Mouse (Mus musculus) liver, embryonic 12.5 days (tissue): ENCODE results near the gene Adam19. TPM values are rescaled to one million over a fixed set of nuclear protein-coding genes. Genes with fewer than 3 reads are reported as not detected.

ENCODE experiments used
- ATAC-seq: fragments of 200-750 bp; cut with Nextera tagmentation; 2 replicates; pipeline ENCODE4 v1.8.0; 2017; ENCODE audit warnings: moderate number of reproducible peaks, mild to moderate bottlenecking, moderate library complexity
- H3K27ac ChIP-seq: fragments of 300-500 bp; sonication (generic); 2 replicates; pipeline ENCODE4 v1.5.1; 2016; ENCODE audit warnings: mild to moderate bottlenecking
- H3K27me3 ChIP-seq: fragments of 300-500 bp; sonication (generic); replicated peaks from 2 replicates; pipeline ENCODE4 v1.6.1; 2016; ENCODE audit warnings: mild to moderate bottlenecking, moderate library complexity
- H3K36me3 ChIP-seq: fragments of 300-500 bp; sonication (generic); 2 replicates; pipeline ENCODE4 v1.6.1; 2016; ENCODE audit warnings: mild to moderate bottlenecking, moderate library complexity
- H3K4me1 ChIP-seq: fragments of 300-500 bp; sonication (generic); 2 replicates; pipeline ENCODE4 v1.6.1; 2016
- H3K4me2 ChIP-seq: fragments of 300-500 bp; sonication (generic); 2 replicates; pipeline ENCODE4 v1.6.1; 2016; ENCODE audit warnings: mild to moderate bottlenecking, moderate library complexity
- H3K4me3 ChIP-seq: fragments of 300-500 bp; sonication (generic); 2 replicates; pipeline ENCODE4 v1.5.1; 2016; ENCODE audit warnings: mild to moderate bottlenecking, moderate library complexity
- H3K9ac ChIP-seq: fragments of 300-500 bp; sonication (generic); 2 replicates; pipeline ENCODE4 v1.6.1; 2016; ENCODE audit warnings: mild to moderate bottlenecking, moderate library complexity
- H3K9me3 ChIP-seq: fragments of 300-500 bp; sonication (generic); replicated peaks from 2 replicates; pipeline ENCODE4 v1.6.1; 2016; ENCODE audit warnings: mild to moderate bottlenecking, moderate library complexity
- WGBS: fragments of 180-500 bp; shearing (Covaris S2); methylation state at CpG from one replicate; pipeline ENCODE4 v1.1.7; 2016; ENCODE audit not compliant: insufficient replicate concordance; 5-methylcytosine and 5-hydroxymethylcytosine counted together
- polyA plus RNA-seq: library from polyadenylated mRNA; unstranded; fragments of >200 nt; fragmentation: Nextera tagmentation; extraction: Ambion mirVana; gene quantifications from 2 replicates; pipeline ENCODE4 v1.2.1, GENCODE M21; 2016

The Adam19 gene
- 3.6 and 4.5 TPM in 2 replicates for polyA plus RNA-seq

DNA sequence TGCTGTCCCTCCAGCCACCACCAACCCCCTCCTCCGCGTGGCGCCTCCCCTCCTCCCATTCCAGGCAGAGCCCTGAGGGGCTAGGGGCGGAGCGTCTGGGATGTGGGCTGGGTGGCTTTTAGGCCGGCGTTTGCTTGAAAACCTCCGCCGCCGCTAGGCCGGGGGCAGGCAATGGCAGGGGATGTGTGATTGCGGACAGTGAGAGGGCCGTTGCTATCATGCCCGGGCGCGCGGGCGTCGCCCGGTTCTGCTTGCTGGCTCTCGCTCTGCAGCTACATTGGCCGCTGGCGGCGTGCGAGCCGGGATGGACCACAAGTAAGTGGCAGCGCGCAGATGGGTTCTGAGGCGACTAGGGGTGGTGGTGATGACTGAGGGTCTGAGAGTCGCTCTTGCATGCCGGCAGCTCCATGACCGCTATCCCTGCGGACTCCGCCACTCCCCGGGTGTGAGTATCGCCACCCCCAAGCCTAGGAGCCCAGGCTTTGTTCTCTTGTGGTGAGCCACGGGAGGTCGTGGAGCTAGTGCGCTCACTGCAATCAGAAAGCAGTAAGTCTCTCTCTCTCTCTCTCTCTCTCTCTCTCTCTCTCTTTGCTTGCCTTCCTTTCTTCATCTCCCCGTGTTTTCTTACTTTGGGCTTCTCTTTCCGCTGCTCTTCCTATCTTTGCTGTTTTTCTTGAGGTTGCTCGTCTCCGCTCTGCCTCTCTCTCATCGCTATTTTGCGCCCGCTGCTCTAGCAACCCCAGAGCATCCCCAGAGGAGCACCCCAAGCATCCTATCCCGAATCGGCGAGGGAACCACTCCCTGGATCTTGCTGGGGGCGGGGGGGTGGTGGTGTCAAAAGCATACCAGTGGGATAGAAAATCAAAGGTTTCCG is at the start of gene Adam19:
Gene Adam19, plus strand, starts transcription at position 97 of the 874 bp plus-strand sequence.
- Histone ChIP-seq H3K9ac (peak within 1 kb of the TSS; percentile 53), H3K4me2 (peak within 1 kb of the TSS; percentile 61), H3K27ac (0 out of 2 replicates have a peak within 1 kb of the TSS, but pooled peaks have one; percentile 43), H3K27me3 (peaks cover 64% of the 10 kb centered on the region), H3K9me3 (no peaks in the 10 kb centered on the region), H3K4me3 (peak within 1 kb of the TSS; percentile 52), H3K36me3 (no peaks in the 10 kb centered on the region), H3K4me1 (peaks cover 16% of the 10 kb centered on the region; the same call in 1 of the 2 replicates)
- WGBS: under 1% methylated on average over 51 of the region's 51 CpGs
- no peak for ATAC-seq

DNA sequence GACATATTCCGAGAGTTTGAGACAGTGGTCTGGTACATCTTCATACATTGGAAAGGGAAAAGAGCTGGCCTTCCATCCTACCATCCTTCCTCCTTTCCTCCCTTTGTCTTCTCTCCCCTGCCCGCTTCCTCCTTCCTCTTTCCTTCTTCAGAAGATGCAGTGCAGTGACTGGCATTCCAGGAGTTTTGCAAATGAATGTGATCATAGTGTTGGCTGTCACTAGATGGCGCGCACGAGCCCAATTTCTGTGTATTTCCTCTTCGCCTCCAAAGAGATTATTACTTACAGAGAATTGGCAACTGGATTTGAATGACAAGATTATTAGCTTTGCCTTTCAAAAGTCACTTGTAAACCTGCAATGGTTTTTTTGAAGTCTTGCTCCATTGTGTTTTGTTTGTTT is 39.7 kb upstream of the Adam19 start:
- Histone ChIP-seq H3K4me1 (no peaks in the 10 kb centered on the region), H3K4me2 (no peak overlapping the region), H3K9ac (no peak overlapping the region), H3K4me3 (no peak overlapping the region), H3K36me3 (no peaks in the 10 kb centered on the region), H3K27ac (no peak overlapping the region), H3K27me3 (no peaks in the 10 kb centered on the region; the same call in 1 of the 2 replicates), H3K9me3 (no peaks in the 10 kb centered on the region)
- ATAC-seq: no peak
- 25% methylated on average over 6 of the region's 6 CpGs for WGBS

DNA sequence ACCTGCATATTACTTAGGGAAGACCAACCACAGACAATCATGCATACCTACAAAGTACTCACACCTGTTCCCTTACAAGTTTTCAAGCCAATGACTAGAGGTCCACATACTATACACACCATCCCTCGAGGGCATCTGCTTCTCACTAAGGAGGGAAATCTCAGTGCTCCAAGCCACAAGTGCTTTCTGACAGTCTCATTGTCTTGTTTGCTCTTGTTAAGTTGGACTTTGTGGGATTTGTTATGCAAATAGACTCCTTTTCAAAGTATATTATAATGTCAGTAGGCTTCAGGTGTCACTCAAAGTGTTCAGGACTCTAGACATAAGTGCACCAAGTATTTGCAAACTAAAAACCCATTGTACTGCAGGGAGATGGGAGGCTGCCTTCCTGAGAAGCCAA is 35.5 kb upstream of the Adam19 start:
- no peak overlapping the region for H3K27ac ChIP-seq
- no peak overlapping the region for H3K4me2 ChIP-seq
- H3K4me3 ChIP-seq: no peak overlapping the region
- WGBS: 55% methylated on average over 1 of the region's 1 CpGs
- H3K4me1 ChIP-seq: no peaks in the 10 kb centered on the region
- no peaks in the 10 kb centered on the region for H3K9me3 ChIP-seq
- ATAC-seq: no peak
- H3K36me3 ChIP-seq: no peaks in the 10 kb centered on the region
- no peaks in the 10 kb centered on the region; the same call in 1 of the 2 replicates for H3K27me3 ChIP-seq
- H3K9ac ChIP-seq: no peak overlapping the region

DNA sequence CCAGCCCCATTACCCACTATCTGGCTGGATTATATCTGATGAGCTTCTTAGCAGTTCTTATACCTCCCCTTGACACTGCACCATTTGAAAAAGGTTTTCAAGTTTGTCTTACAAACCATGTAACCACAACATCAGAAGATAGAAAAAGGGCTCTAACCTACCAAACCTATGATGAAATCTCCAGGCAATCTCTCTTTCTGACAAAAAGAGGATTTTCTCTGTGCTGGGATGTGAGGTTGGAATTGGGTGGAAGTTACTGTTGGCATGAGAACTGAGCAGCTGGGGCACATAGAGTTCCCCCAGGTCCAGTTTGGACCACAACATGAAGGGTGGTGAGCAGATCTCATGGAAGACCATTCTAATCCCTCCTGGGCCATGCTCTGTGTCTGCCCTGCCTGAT is 33.9 kb upstream of the Adam19 start:
- ATAC-seq: no peak

DNA sequence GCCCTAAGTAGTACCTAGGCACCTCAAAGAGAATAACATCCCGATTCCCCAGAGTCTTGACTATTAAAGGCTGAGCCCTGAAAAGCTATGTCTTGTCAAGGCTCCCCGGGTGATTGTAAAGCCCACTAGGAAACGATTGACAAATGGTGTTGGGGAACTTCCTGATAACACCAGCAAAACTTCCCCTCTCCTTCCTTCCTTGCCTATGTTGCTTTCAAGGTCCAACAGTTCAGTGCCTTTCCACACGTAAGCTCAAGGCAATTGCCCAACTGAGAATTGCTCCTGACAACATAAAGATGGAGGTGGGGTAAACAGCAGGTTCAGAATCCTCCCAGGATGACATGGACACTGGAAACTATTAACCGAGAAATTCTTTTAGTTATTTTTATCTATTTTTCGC is 32.8 kb upstream of the Adam19 start:
- H3K36me3 ChIP-seq: no peaks in the 10 kb centered on the region
- H3K4me2 ChIP-seq: no peak overlapping the region
- H3K9ac ChIP-seq: no peak overlapping the region
- H3K27ac ChIP-seq: no peak overlapping the region
- no peaks in the 10 kb centered on the region for H3K4me1 ChIP-seq
- H3K27me3 ChIP-seq: no peaks in the 10 kb centered on the region; the same call in 1 of the 2 replicates
- no peaks in the 10 kb centered on the region for H3K9me3 ChIP-seq
- ATAC-seq: no peak
- 36% methylated on average over 6 of the region's 6 CpGs for WGBS
- H3K4me3 ChIP-seq: no peak overlapping the region

More for the DNA sequence above, 33.9 kb upstream of the Adam19 start:
- no peak overlapping the region for H3K4me3 ChIP-seq
- no peaks in the 10 kb centered on the region for H3K9me3 ChIP-seq
- H3K27ac ChIP-seq: no peak overlapping the region
- H3K27me3 ChIP-seq: no peaks in the 10 kb centered on the region; the same call in 1 of the 2 replicates
- H3K36me3 ChIP-seq: no peaks in the 10 kb centered on the region
- H3K4me2 ChIP-seq: no peak overlapping the region
- H3K4me1 ChIP-seq: no peaks in the 10 kb centered on the region
- H3K9ac ChIP-seq: no peak overlapping the region

DNA sequence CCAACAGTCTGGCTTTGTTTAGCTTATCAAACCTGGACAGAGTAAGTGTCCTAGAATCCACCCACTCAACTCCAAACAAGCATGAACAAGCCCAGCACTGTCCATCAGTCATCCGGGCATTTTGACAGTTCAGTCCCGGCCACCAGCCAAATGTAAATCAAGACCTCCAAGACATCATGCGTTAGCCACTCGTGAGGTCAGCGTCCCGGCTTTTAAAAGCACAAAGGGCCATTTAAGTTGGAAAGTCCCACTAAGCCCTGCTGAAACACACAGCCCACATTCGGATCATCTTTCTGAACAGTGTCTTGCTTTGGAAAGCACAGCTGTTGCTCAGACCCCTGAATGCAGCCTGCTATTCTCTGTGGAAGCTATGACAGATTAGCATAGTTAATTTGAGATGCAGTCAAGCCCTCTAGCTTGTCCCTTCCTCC is 29.8 kb upstream of the Adam19 start:
- Histone ChIP-seq H3K36me3 (no peaks in the 10 kb centered on the region), H3K27ac (no peak overlapping the region), H3K4me3 (no peak overlapping the region), H3K27me3 (no peaks in the 10 kb centered on the region), H3K4me2 (no peak overlapping the region), H3K4me1 (no peaks in the 10 kb centered on the region), H3K9ac (no peak overlapping the region), H3K9me3 (no peaks in the 10 kb centered on the region)
- ATAC-seq: no peak
- WGBS: 68% methylated on average over 7 of the region's 7 CpGs

DNA sequence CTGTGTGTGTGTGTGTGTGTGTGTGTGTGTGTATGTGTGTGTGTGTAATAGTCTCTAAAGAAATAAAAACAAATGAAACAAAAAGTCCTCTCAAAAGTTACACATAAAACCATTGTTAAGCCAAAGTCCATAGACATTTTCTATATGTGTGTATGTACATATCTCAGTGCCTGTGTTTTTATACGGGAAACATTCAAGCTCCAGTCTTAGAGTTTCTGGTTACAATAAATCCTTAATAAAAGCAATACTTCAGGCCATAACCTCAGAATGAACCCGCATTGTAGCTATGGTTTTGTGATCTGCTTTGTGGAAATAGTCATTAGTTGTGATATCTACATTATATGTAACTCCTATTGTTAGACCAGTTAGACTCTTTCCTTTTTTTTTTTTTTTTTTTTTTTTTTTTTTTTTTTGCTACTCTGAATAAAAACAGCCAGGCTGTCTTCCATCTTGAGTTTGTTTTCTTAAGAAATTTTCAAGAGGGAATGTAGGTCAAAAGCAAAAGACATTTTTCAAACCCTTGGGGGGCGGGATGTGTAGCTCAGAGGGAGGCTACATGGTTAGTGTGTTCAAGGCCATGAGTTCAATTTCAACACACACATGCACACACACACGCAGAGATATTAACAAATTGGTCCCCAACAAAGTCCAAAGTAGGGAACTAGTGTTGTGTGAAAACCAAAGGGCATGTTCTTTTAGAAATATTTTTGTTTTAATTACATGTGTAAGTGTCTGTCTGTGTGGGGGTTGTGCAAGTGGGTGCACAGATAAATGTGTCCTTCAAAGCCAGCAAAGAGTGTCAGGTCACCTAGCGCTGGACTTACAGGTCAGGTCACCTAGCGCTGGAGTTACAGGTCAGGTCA is 27.6 kb upstream of the Adam19 start:
- no peak for ATAC-seq
- Histone ChIP-seq H3K9me3 (no peaks in the 10 kb centered on the region), H3K4me3 (no peak overlapping the region), H3K27me3 (no peaks in the 10 kb centered on the region), H3K27ac (no peak overlapping the region), H3K4me2 (no peak overlapping the region), H3K4me1 (no peaks in the 10 kb centered on the region), H3K36me3 (no peaks in the 10 kb centered on the region), H3K9ac (no peak overlapping the region)
- 57% methylated on average over 6 of the region's 6 CpGs for WGBS

DNA sequence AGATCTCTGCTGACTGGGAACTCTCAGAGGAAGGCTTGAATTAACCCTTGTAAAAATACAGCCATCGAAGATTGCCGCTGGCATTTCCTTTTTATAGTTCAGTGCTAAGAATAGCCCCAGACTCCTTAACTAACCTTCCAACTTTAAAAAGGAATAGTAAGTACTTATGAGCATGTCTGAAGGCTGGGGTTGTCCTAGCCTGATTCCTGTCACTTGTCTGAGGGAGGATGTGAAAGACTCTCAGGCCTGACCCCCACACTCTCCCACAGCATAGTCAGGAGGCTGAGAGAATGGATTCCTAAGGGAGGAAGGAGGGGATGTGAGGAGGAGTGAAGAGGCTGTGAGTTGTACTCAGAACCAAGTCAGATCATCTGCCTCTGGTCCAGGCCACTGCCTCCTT is 26.3 kb upstream of the Adam19 start:
- ATAC-seq: no peak
- Histone ChIP-seq H3K9me3 (no peaks in the 10 kb centered on the region), H3K27ac (no peak overlapping the region), H3K9ac (no peak overlapping the region), H3K4me1 (no peaks in the 10 kb centered on the region), H3K36me3 (no peaks in the 10 kb centered on the region), H3K27me3 (no peaks in the 10 kb centered on the region), H3K4me2 (no peak overlapping the region), H3K4me3 (no peak overlapping the region)
- 65% methylated on average over 2 of the region's 2 CpGs for WGBS

DNA sequence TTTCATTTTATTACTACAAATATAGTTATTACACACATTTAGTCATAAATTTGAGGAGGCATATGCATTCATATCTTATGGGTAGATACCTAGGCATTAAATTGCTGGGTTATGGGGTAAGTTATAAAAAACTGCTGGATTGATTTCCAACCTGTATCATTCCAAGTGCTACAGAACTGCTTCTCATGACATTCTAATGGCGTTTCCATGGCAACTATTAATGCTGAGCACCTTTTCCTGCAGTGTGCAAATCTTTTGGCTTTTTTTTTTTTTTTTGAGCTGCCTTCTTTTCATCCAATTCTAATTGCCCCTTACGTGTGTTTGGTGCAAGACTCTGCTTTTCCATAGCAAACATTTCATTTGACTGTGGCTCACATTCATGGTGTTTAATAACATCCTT is 25.8 kb upstream of the Adam19 start:
- Histone ChIP-seq H3K4me3 (no peak overlapping the region), H3K36me3 (no peaks in the 10 kb centered on the region), H3K9ac (no peak overlapping the region), H3K4me2 (no peak overlapping the region), H3K27ac (no peak overlapping the region), H3K4me1 (no peaks in the 10 kb centered on the region), H3K27me3 (no peaks in the 10 kb centered on the region), H3K9me3 (no peaks in the 10 kb centered on the region)
- 44% methylated on average over 2 of the region's 2 CpGs for WGBS
- no peak for ATAC-seq

DNA sequence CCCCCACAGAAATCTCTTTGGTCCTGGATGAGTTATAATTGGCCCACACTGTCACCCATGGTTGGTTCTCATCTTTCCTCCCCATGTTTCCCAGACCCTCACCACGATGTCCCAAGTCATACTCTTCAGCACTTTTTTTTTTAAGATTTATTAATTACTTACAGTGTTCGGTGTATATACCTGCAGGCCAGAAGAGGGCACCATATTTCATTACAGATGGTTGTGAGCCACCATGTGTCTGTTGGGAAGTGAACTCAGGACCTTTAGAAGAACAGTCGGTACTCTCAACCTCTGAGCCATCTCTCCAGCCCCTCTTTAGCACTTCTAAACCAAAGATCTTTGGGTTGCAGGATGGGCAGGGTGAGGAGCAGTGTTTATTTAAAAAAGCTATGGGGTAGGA is 24.3 kb upstream of the Adam19 start:
- Histone ChIP-seq H3K36me3 (no peaks in the 10 kb centered on the region), H3K27me3 (no peaks in the 10 kb centered on the region), H3K9ac (no peak overlapping the region), H3K4me1 (no peaks in the 10 kb centered on the region), H3K9me3 (no peaks in the 10 kb centered on the region), H3K4me2 (no peak overlapping the region), H3K27ac (no peak overlapping the region), H3K4me3 (no peak overlapping the region)
- ATAC-seq: no peak
- WGBS: 36% methylated on average over 3 of the region's 3 CpGs

DNA sequence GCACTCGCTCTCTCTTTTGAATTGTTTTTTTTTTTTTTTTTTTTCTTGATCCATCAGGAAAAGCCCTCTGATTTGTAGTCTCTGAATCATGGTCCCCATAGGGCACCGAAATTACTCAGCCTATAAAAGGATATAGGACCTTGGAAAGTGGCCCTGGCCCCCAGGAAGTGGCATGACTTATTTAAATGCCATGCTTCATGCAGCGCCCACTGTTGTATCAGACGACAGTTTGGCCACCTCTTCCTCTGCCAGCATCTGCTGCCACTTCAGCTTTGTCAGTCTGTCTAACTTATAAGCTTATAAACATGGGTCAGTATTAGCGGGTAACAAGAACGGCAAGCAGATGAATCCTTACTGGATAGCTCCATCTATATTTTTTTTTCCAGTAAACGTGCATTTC is 22.8 kb upstream of the Adam19 start:
- no peaks in the 10 kb centered on the region for H3K27me3 ChIP-seq
- no peak overlapping the region for H3K27ac ChIP-seq
- no peaks in the 10 kb centered on the region for H3K36me3 ChIP-seq
- ATAC-seq: no peak
- no peak overlapping the region for H3K4me3 ChIP-seq
- H3K4me1 ChIP-seq: no peaks in the 10 kb centered on the region
- no peaks in the 10 kb centered on the region for H3K9me3 ChIP-seq
- no peak overlapping the region for H3K9ac ChIP-seq
- no peak overlapping the region for H3K4me2 ChIP-seq
- WGBS: 68% methylated on average over 7 of the region's 7 CpGs

DNA sequence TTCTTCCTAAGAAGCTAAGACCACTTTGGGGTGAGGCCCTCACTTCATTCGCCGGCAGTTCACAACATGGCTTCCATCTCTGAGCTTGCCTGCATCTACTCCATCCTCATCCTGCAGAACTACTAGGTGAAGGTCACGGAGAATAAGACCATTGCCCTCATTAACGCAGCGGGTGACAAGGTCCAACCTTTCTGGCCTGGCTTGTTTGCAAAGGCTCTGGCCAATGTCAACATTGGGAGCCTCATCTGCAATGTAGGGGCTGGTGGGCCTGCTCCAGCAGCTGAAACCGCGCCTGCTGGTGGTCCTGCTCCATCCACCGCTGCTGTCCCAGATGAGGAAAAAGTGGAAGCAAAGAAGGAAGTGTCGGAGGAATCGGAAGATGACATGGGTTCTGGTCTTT is 19.4 kb upstream of the Adam19 start:
- Histone ChIP-seq H3K4me2 (no peak overlapping the region), H3K9ac (no peak overlapping the region), H3K4me3 (no peak overlapping the region), H3K9me3 (no peaks in the 10 kb centered on the region), H3K36me3 (no peaks in the 10 kb centered on the region), H3K27ac (no peak overlapping the region), H3K27me3 (0 out of 2 replicates have a peak, but pooled peaks cover 4% of the 10 kb centered on the region), H3K4me1 (0 out of 2 replicates have a peak, but pooled peaks cover 6% of the 10 kb centered on the region)
- 83% methylated on average over 10 of the region's 10 CpGs for WGBS
- ATAC-seq: no peak
